Mouse (Mus musculus) embryonic facial prominence, embryonic 15.5 days (tissue): ENCODE data around the gene Zc3h12c. TPM values are rescaled to one million over a fixed set of nuclear protein-coding genes. Genes with fewer than 3 reads are reported as not detected.

Experiments
- ATAC-seq: fragments of 200-750 bp; cut with Nextera tagmentation; 2 replicates; pipeline ENCODE4 v1.8.0; 2017; ENCODE audit warnings: low read depth, moderate TSS enrichment; ENCODE audit not compliant: insufficient number of reproducible peaks, low FRiP score, low TSS enrichment
- H3K27ac ChIP-seq: fragments of 300-500 bp; sonication (generic); replicated peaks from 2 replicates; pipeline ENCODE4 v1.5.1; 2015; ENCODE audit warnings: mild to moderate bottlenecking, inconsistent platforms
- H3K27me3 ChIP-seq: fragments of 300-500 bp; sonication (generic); 2 replicates; pipeline ENCODE4 v1.6.1; 2015; ENCODE audit warnings: inconsistent platforms
- H3K36me3 ChIP-seq: fragments of 300-500 bp; sonication (generic); 2 replicates; pipeline ENCODE4 v1.6.1; 2015; ENCODE audit warnings: mild to moderate bottlenecking, inconsistent platforms
- H3K4me1 ChIP-seq: fragments of 300-500 bp; sonication (generic); 2 replicates; pipeline ENCODE4 v1.6.1; 2015; ENCODE audit warnings: inconsistent platforms
- H3K4me2 ChIP-seq: fragments of 300-500 bp; sonication (generic); replicated peaks from 2 replicates; pipeline ENCODE4 v1.6.1; 2015; ENCODE audit warnings: mild to moderate bottlenecking, inconsistent platforms
- H3K4me3 ChIP-seq: fragments of 300-500 bp; sonication (generic); replicated peaks from 2 replicates; pipeline ENCODE4 v1.5.1; 2015; ENCODE audit warnings: mild to moderate bottlenecking, inconsistent platforms
- H3K9ac ChIP-seq: fragments of 300-500 bp; sonication (generic); 2 replicates; pipeline ENCODE4 v1.6.1; 2015; ENCODE audit warnings: inconsistent platforms
- H3K9me3 ChIP-seq: fragments of 300-500 bp; sonication (generic); replicated peaks from 2 replicates; pipeline ENCODE4 v1.6.1; 2016; ENCODE audit warnings: inconsistent platforms
- WGBS: fragments of 180-500 bp; shearing (Covaris S2); methylation state at CpG from one replicate; pipeline ENCODE4 v1.1.7; 2015; 5-methylcytosine and 5-hydroxymethylcytosine counted together
- polyA plus RNA-seq: library from polyadenylated mRNA; unstranded; fragments of >200 nt; fragmentation: Nextera tagmentation; extraction: Ambion mirVana; gene quantifications from 2 replicates; pipeline ENCODE4 v1.2.1, GENCODE M21; 2015

Zc3h12c gene
- polyA plus RNA-seq, 1 experiment from 2014 or later: 3.1 TPM

DNA sequence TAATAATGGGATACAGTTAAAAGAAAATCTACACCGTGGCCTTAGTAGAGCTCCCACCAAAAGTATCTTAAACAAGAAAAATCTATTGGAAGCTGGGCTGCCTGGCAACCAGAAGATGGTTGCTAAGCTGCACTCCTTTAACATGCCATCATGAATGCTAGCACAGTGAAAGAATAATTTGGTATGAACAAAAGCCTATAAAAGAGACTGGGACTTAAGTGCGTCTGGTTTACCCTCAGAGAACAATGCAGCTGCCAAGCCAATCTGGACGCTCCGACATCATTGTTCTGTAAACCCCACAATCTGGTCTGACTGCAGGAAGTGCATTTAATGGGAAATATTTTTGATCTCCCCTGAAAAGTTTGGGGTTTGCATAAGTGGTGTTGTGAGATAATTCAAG lies 22.1 kb downstream of the Zc3h12c start:
- Histone ChIP-seq H3K4me2 (no peak overlapping the region), H3K9ac (no peak overlapping the region), H3K4me3 (no peak overlapping the region), H3K27ac (no peak overlapping the region), H3K36me3 (no peaks in the 10 kb centered on the region), H3K27me3 (no peaks in the 10 kb centered on the region), H3K9me3 (no peaks in the 10 kb centered on the region), H3K4me1 (peaks cover 9% of the 10 kb centered on the region)
- WGBS: 63% methylated on average over 4 of the region's 4 CpGs
- no peak for ATAC-seq

- H3K4me3 ChIP-seq: no peak overlapping the region
- no peak overlapping the region for H3K27ac ChIP-seq
- H3K36me3 ChIP-seq: no peaks in the 10 kb centered on the region
- no peaks in the 10 kb centered on the region for H3K9me3 ChIP-seq
- no peaks in the 10 kb centered on the region for H3K27me3 ChIP-seq
- 84% methylated on average over 2 of the region's 2 CpGs for WGBS
- H3K4me2 ChIP-seq: no peak overlapping the region
- H3K4me1 ChIP-seq: no peaks in the 10 kb centered on the region
- ATAC-seq: no peak
- no peak overlapping the region for H3K9ac ChIP-seq
Measured at GRCm38 (mm10) chr9:52132771-52133170, 35.6 kb downstream of the Zc3h12c start.

- Histone ChIP-seq H3K36me3 (peaks cover 4% of the 10 kb centered on the region), H3K4me1 (no peaks in the 10 kb centered on the region), H3K9ac (no peak overlapping the region), H3K27ac (no peak overlapping the region), H3K27me3 (no peaks in the 10 kb centered on the region), H3K4me3 (no peak overlapping the region), H3K9me3 (no peaks in the 10 kb centered on the region), H3K4me2 (no peak overlapping the region)
- WGBS: 60% methylated on average over 4 of the region's 4 CpGs
- no peak for ATAC-seq
Measured at GRCm38 (mm10) chr9:52130348-52130747, 38.0 kb downstream of the Zc3h12c start.

DNA sequence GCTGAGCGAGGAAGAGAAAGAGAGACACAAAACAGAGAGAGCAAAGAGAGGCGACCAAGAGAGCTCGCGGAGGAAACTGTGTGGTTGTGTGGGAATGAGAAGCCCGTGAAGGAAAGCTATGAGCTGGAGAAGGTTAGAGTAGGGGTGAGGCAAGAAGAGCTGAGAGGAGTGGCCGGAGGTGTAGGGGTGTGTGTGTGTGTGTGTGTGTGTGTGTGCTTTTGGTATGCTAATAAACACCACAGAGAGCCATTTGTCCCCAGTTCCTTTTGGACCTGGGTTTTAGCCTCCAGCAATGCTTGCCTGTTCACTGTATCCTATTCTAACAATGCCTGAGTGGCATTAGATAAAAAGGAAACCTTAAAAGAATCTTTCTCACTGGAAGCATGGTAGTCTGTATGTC lies 43.1 kb downstream of the Zc3h12c start:
- 88% methylated on average over 6 of the region's 6 CpGs for WGBS
- Histone ChIP-seq H3K4me3 (no peak overlapping the region), H3K9ac (no peak overlapping the region), H3K4me2 (no peak overlapping the region), H3K36me3 (peaks cover 4% of the 10 kb centered on the region), H3K27ac (no peak overlapping the region), H3K27me3 (no peaks in the 10 kb centered on the region), H3K9me3 (no peaks in the 10 kb centered on the region), H3K4me1 (no peaks in the 10 kb centered on the region)
- ATAC-seq: no peak

- Histone ChIP-seq H3K4me3 (no peak overlapping the region), H3K36me3 (peaks cover 36% of the 10 kb centered on the region), H3K9ac (no peak overlapping the region), H3K27me3 (no peaks in the 10 kb centered on the region), H3K27ac (no peak overlapping the region), H3K4me2 (no peak overlapping the region), H3K4me1 (no peaks in the 10 kb centered on the region), H3K9me3 (no peaks in the 10 kb centered on the region)
- WGBS: 92% methylated on average over 4 of the region's 4 CpGs
- no peak for ATAC-seq
Measured at GRCm38 (mm10) chr9:52119212-52119611, 49.2 kb downstream of the Zc3h12c start.

DNA sequence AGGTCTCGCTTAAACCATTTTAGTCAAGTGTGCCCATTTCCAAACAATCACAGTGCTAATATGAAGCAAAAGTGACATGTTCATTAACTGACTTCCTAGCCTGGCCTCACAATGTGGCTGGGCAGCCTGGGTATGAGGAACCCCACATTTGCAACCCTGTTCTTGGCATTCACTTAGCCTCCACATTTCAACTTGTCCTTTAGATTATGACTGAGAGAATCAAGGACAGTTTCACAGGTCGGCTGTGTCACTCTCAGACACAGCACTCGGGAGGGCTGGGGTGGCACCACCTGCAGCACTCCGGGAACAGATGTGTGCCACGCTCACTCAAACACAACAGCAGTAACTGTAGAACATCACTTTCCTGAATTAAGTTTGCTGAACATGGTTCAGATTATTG lies 55.3 kb downstream of the Zc3h12c start:
- 84% methylated on average over 5 of the region's 5 CpGs for WGBS
- no peak for ATAC-seq

GRCm38 (mm10) chr9:52110738-52111137 lies 57.6 kb downstream of the Zc3h12c start:
- no peak for ATAC-seq
- H3K9me3 ChIP-seq: no peaks in the 10 kb centered on the region
- no peak overlapping the region for H3K4me3 ChIP-seq
- peaks cover 6% of the 10 kb centered on the region; the same call in 1 of the 2 replicates for H3K36me3 ChIP-seq
- H3K9ac ChIP-seq: no peak overlapping the region
- no peak overlapping the region for H3K27ac ChIP-seq
- no peaks in the 10 kb centered on the region for H3K4me1 ChIP-seq
- WGBS: 40% methylated on average over 3 of the region's 3 CpGs
- no peak overlapping the region for H3K4me2 ChIP-seq
- no peaks in the 10 kb centered on the region for H3K27me3 ChIP-seq

More for the DNA sequence above, 55.3 kb downstream of the Zc3h12c start:
- Histone ChIP-seq H3K4me1 (no peaks in the 10 kb centered on the region), H3K9me3 (no peaks in the 10 kb centered on the region), H3K36me3 (peaks cover 19% of the 10 kb centered on the region), H3K27me3 (no peaks in the 10 kb centered on the region), H3K4me3 (no peak overlapping the region), H3K27ac (no peak overlapping the region), H3K9ac (no peak overlapping the region), H3K4me2 (no peak overlapping the region)

DNA sequence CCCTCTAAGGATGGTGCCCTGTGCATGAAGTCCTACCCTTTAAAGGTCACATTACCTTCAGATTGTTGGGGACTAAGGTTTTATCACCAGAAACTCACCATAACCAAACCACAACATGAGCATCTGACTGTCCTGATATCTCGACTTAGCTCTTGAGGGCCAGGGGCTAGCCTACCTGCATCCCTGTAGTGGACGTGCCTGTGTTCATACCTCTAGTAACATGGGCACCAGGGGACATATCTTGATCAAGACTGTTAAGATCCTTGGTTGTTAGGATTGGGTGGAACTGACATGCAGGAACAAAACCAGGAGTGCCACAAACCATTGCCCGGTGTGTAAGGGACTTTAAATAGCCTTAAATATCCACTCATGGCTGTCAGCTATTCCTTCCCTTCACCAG lies 61.2 kb downstream of the Zc3h12c start:
- no peaks in the 10 kb centered on the region for H3K27me3 ChIP-seq
- 93% methylated on average over 3 of the region's 3 CpGs for WGBS

GRCm38 (mm10) chr9:52105423-52105822 lies 62.9 kb downstream of the Zc3h12c start:
- Histone ChIP-seq H3K4me2 (no peak overlapping the region), H3K9ac (no peak overlapping the region), H3K4me1 (peaks cover 9% of the 10 kb centered on the region), H3K9me3 (no peaks in the 10 kb centered on the region), H3K4me3 (no peak overlapping the region), H3K27ac (no peak overlapping the region), H3K36me3 (no peaks in the 10 kb centered on the region), H3K27me3 (no peaks in the 10 kb centered on the region)
- no peak for ATAC-seq
- WGBS: 81% methylated on average over 6 of the region's 6 CpGs

More for the DNA sequence above, 61.2 kb downstream of the Zc3h12c start:
- Histone ChIP-seq H3K9ac (no peak overlapping the region), H3K36me3 (no peaks in the 10 kb centered on the region), H3K4me1 (peaks cover 7% of the 10 kb centered on the region), H3K9me3 (no peaks in the 10 kb centered on the region), H3K27ac (no peak overlapping the region), H3K4me2 (no peak overlapping the region), H3K4me3 (no peak overlapping the region)
- ATAC-seq: no peak

DNA sequence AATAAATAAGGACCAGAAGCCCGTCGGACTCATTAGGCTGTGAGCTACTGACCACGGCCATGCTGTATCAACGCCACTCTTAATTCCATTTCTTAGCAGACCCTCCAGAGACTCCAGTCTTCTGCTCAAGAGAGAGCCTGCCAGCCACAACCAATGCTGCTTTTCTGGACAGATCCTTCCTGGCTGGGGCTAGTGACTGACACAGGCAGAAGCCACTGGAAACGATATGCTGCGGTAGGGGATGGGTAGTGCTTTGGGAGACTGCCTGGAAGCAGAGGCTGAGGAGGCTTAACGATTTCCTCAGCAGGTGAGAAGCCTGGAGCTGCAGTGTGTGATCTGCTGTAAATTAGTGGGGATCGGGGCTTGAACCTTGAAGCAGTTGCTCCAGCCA lies 64.2 kb downstream of the Zc3h12c start:
- Histone ChIP-seq H3K4me2 (no peak overlapping the region), H3K27ac (no peak overlapping the region), H3K4me1 (peaks cover 9% of the 10 kb centered on the region), H3K4me3 (no peak overlapping the region), H3K27me3 (no peaks in the 10 kb centered on the region), H3K9ac (no peak overlapping the region), H3K9me3 (no peaks in the 10 kb centered on the region), H3K36me3 (no peaks in the 10 kb centered on the region)
- 80% methylated on average over 8 of the region's 8 CpGs for WGBS
- ATAC-seq: no peak

GRCm38 (mm10) chr9:52103448-52104224 lies 64.7 kb downstream of the Zc3h12c start:
- no peak for ATAC-seq
- Histone ChIP-seq H3K27me3 (no peaks in the 10 kb centered on the region), H3K9ac (no peak overlapping the region), H3K9me3 (no peaks in the 10 kb centered on the region), H3K27ac (no peak overlapping the region), H3K4me3 (no peak overlapping the region), H3K4me1 (peaks cover 11% of the 10 kb centered on the region), H3K4me2 (no peak overlapping the region), H3K36me3 (no peaks in the 10 kb centered on the region)
- WGBS: 67% methylated on average over 9 of the region's 9 CpGs
